Mouse (Mus musculus) limb, embryonic 14.5 days (tissue): ENCODE measurements around the gene Hsd11b2. TPM values are rescaled to one million over a fixed set of nuclear protein-coding genes. Genes with fewer than 3 reads are reported as not detected.

ENCODE experiments used
- ATAC-seq: fragments of 200-750 bp; cut with Nextera tagmentation; 2 replicates; pipeline ENCODE4 v1.8.0; 2017; ENCODE audit warnings: low read depth, moderate number of reproducible peaks, moderate TSS enrichment; ENCODE audit not compliant: low FRiP score
- DNase-seq: peaks from one replicate; pipeline ENCODE4 v3.0.0-alpha.2; 2015; ENCODE audit warnings: low spot score
- H3K27ac ChIP-seq: fragments of 300-500 bp; sonication (generic); replicated peaks from 2 replicates; pipeline ENCODE4 v1.5.1; 2014; ENCODE audit warnings: low read depth, mild to moderate bottlenecking, low read length, moderate library complexity, mixed read lengths
- H3K27me3 ChIP-seq: fragments of 300-500 bp; sonication (generic); 2 replicates; pipeline ENCODE4 v1.6.1; 2014; ENCODE audit warnings: low read length, mixed read lengths; ENCODE audit not compliant: control insufficient read depth, insufficient read depth
- H3K36me3 ChIP-seq: fragments of 300-500 bp; sonication (generic); 2 replicates; pipeline ENCODE4 v1.6.1; 2014; ENCODE audit warnings: mild to moderate bottlenecking, low read length, moderate library complexity, mixed read lengths; ENCODE audit not compliant: control insufficient read depth, insufficient read depth
- H3K4me1 ChIP-seq: fragments of 300-500 bp; sonication (generic); 2 replicates; pipeline ENCODE4 v1.6.1; 2014; ENCODE audit warnings: antibody characterized with exemption, low read length, mixed read lengths; ENCODE audit not compliant: control insufficient read depth, insufficient read depth
- H3K4me2 ChIP-seq: fragments of 300-500 bp; sonication (generic); replicated peaks from 2 replicates; pipeline ENCODE4 v1.6.1; 2014; ENCODE audit warnings: low read depth, mild to moderate bottlenecking, low read length, moderate library complexity; ENCODE audit not compliant: severe bottlenecking
- H3K4me3 ChIP-seq: fragments of 300-500 bp; sonication (generic); replicated peaks from 2 replicates; pipeline ENCODE4 v1.5.1; 2014; ENCODE audit warnings: low read length
- H3K9ac ChIP-seq: fragments of 300-500 bp; sonication (generic); 2 replicates; pipeline ENCODE4 v1.6.1; 2014; ENCODE audit warnings: mild to moderate bottlenecking, low read depth, low read length, moderate library complexity; ENCODE audit not compliant: severe bottlenecking
- H3K9me3 ChIP-seq: fragments of 300-500 bp; sonication (generic); 2 replicates; pipeline ENCODE4 v1.6.1; 2016; ENCODE audit warnings: low read length; ENCODE audit not compliant: control insufficient read depth
- POLR2A ChIP-seq: fragments of 200-500 bp; IDR thresholded peaks from 2 replicates; pipeline ENCODE4 v1.8.0; 2012; ENCODE audit warnings: inconsistent platforms, mild to moderate bottlenecking, moderate library complexity, borderline replicate concordance; ENCODE audit not compliant: insufficient read depth, insufficient read length; ENCODE audit errors: extremely low read depth
- WGBS: fragments of 180-500 bp; shearing (Covaris S2); extraction: QIAGEN DNeasy Blood & Tissue Kit; methylation state at CpG from one replicate; pipeline ENCODE4 v1.1.7; 2014; 5-methylcytosine and 5-hydroxymethylcytosine counted together
- polyA plus RNA-seq, 2 experiments: library from polyadenylated mRNA; depleted of rRNA in 1 of 2; stranded (reverse) in 1 of 2; unstranded in 1 of 2; fragments of >200 nt; fragmentation: Nextera tagmentation in 1 of 2; extraction: Ambion mirVana in 1 of 2; gene quantifications; 2 replicates each; pipeline versions ENCODE4 v1.2.1 to v1.2.3; 2012 to 2014

The Hsd11b2 gene
- polyA plus RNA-seq, 2 experiments: 1.7 to 3.3 TPM

DNA sequence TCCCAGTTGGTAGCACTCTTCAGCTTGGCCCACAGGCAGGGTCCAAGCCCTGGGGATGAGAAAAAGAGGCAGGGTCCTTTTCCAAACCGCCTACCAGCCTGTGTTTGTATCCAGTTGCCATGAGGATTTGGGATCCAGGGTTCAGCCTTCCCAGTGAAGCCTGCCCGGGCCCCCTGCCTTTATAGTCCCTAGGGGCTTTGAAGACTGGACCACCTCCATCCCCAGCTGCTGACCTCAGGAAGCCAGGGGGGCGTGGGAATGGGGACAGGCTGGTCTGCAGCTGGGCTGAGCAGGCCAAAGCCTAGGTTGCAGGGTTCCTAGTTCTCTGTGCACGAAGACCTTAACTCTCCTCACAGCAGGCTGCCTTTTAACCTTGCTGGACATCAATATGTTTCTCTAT is 43.3 kb upstream of the Hsd11b2 start:
- TF ChIP-seq POLR2A: no peak
- no peaks in the 10 kb centered on the region for H3K9me3 ChIP-seq
- peaks cover 11% of the 10 kb centered on the region for H3K27me3 ChIP-seq
- no peak overlapping the region for H3K4me2 ChIP-seq
- WGBS: 35% methylated on average over 4 of the region's 4 CpGs
- H3K4me1 ChIP-seq: peaks cover 26% of the 10 kb centered on the region
- H3K4me3 ChIP-seq: no peak overlapping the region
- ATAC-seq: no peak
- DNase-seq: no peak
- peaks cover 54% of the 10 kb centered on the region for H3K36me3 ChIP-seq
- no peak overlapping the region for H3K27ac ChIP-seq
- no peak overlapping the region for H3K9ac ChIP-seq

DNA sequence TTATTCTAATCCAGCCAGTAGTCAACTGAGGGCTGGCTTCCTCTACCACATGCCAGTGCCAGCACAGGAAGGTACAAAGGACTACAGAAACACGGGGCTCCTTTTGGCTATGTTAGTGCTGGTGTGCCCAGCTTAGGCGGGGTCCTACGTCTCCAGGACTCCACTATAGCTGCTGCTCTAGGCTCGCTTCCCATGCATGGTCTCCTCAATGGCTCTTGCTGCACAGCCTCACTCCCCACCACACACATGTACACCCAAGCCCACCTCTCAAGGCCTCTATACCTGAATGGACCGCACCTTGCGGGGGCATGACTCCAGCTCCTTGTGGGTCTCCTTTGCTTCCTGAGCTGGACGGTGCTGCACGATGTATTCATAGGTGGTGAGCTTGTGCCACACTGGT is 42.8 kb upstream of the Hsd11b2 start:
- DNase-seq: no peak
- Histone ChIP-seq H3K27ac (no peak overlapping the region), H3K36me3 (peaks cover 54% of the 10 kb centered on the region), H3K4me3 (no peak overlapping the region), H3K9ac (no peak overlapping the region), H3K4me1 (peaks cover 23% of the 10 kb centered on the region), H3K9me3 (no peaks in the 10 kb centered on the region), H3K4me2 (no peak overlapping the region), H3K27me3 (peaks cover 11% of the 10 kb centered on the region)
- ATAC-seq: no peak
- no peak for TF ChIP-seq POLR2A
- 93% methylated on average over 8 of the region's 8 CpGs for WGBS

DNA sequence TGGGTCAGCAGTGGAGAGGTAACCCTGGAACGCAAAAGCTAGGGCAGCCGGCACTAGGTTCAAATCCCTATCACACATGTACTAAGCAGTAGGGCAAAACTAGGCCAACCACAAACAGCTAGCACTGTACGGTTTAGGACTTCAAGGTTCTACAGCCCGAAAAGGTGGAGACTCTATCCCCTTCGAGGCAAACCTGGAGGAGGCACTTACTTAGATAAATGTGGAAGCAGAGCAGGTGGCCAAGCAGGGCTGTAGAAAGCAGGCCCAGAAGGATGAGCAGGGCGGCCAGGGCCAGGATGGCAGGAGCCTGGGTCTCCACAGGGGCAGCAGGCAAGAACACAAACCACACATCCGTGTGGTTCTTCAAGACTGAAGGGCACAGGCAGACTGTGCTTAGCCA is 42.4 kb upstream of the Hsd11b2 start:
- H3K27ac ChIP-seq: no peak overlapping the region
- no peak overlapping the region for H3K4me3 ChIP-seq
- peaks cover 20% of the 10 kb centered on the region for H3K4me1 ChIP-seq
- DNase-seq: no peak
- TF ChIP-seq POLR2A: no peak
- peaks cover 11% of the 10 kb centered on the region for H3K27me3 ChIP-seq
- H3K4me2 ChIP-seq: no peak overlapping the region
- ATAC-seq: no peak
- WGBS: 95% methylated on average over 7 of the region's 7 CpGs
- H3K36me3 ChIP-seq: peaks cover 54% of the 10 kb centered on the region
- H3K9me3 ChIP-seq: no peaks in the 10 kb centered on the region
- H3K9ac ChIP-seq: no peak overlapping the region

DNA sequence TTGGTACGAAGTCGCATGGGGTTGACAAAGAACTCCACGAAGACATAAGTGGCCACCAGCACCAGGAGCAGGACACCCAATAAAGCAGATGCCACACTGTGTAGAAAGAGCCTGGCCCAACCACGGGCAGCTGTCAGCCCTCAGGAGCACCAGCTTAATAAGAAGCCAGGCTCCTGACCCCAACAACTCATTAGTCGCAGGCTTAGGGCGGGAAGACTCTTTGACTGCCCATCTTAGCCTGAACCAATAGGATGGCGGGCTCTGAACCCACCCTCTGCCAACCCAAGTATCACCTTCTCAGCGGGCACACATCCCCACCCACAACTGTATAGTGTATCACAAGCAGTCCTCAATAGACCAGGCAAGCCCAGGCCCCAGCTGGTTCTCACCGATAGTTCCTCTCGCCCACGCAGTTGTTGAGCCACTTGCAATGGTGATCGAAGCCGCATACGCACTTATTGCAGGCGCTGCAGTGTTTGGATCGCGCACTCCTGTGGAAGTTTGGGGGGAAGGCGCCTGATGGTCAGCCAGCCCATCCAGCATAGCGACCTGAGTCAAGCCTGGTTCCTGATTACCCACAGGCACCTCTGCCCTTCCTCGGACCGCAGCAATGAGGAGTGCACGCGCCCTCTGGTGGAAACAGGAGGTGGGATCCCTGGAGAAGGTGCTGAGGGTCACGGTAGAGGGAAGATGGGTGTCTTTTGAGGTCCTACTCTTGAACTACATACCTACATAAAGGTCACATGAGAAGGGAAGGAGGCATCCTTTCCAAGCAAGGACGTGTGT is 41.7 kb upstream of the Hsd11b2 start:
- 43% methylated on average over 25 of the region's 25 CpGs for WGBS
- no peak overlapping the region for H3K27ac ChIP-seq
- H3K36me3 ChIP-seq: peaks cover 58% of the 10 kb centered on the region
- H3K4me2 ChIP-seq: no peak overlapping the region
- ATAC-seq: no peak
- H3K9me3 ChIP-seq: no peaks in the 10 kb centered on the region
- H3K27me3 ChIP-seq: peaks cover 11% of the 10 kb centered on the region
- no peak overlapping the region for H3K4me3 ChIP-seq
- H3K9ac ChIP-seq: no peak overlapping the region
- TF ChIP-seq POLR2A: no peak
- no peak for DNase-seq
- peaks cover 13% of the 10 kb centered on the region for H3K4me1 ChIP-seq

DNA sequence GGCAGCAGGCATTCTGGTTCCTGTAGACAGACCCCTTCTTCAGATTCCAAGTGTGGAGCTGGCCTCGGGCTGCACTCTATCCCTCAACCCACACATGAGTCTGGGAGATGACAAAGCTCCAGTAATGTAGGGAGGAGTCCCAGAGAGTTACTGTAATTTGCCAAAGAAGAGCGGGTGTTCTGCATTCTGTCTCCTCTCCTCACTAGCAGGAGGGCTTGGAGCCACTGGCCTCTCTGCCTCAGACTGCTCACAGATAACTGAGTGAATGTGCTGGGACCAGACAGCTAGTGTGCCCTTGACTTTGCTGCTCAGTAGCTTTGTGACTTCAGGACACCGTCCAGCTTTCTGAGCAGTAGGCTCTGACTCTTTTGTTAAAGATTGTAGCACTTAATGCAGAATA is 40.8 kb upstream of the Hsd11b2 start:
- peaks cover 13% of the 10 kb centered on the region for H3K4me1 ChIP-seq
- peaks cover 6% of the 10 kb centered on the region for H3K27me3 ChIP-seq
- DNase-seq: no peak
- H3K4me3 ChIP-seq: no peak overlapping the region
- no peak overlapping the region for H3K27ac ChIP-seq
- H3K36me3 ChIP-seq: peaks cover 58% of the 10 kb centered on the region
- no peak for TF ChIP-seq POLR2A
- H3K4me2 ChIP-seq: no peak overlapping the region
- 79% methylated on average over 3 of the region's 3 CpGs for WGBS
- H3K9me3 ChIP-seq: no peaks in the 10 kb centered on the region
- ATAC-seq: no peak
- H3K9ac ChIP-seq: no peak overlapping the region
